ENCODE assay signal across 8 mouse cellular contexts in the genomic region with DNA sequence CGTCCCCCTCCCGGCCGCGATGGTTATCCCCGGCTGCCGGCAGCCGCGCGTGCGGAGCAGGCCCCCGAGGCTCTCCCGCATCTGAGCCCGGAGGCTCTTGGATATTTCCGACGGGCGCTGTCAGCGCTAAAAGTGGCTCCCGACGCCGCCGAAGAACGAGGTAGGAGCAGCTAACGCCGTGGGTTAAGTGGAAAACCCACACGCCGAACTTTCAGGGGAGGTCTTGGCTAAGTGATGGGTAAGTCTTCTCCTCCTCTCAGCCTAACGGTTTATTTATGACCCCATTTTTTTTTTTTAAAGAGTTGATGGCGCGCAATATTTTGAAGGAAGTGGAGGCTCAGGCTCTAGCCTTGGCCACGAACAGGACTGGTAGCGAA. TPM values are rescaled to one million over a fixed set of nuclear protein-coding genes. Genes with fewer than 3 reads are reported as not detected.
A peak's percentile ranks its signal among the peaks of the same experiment; 100 is the strongest.
DNase-seq lines count a peak whose midpoint lies in the region; ATAC-seq lines count a peak whose summit lies in the region.

No protein-coding gene starts in this region.

- H3K27ac ChIP-seq in kidney, embryonic 16.5 days (ENCODE audit: low read length) = peak overlapping the region; percentile 41; the same call in 1 of the 2 replicates
- H3K27ac ChIP-seq in brown adipose tissue, adult 24 weeks (replicated peaks; ENCODE audit: low read depth, low read length) = no peak overlapping the region
- peak overlapping the region; percentile 62 for H3K27ac ChIP-seq in hindbrain, embryonic 15.5 days (replicated peaks)
- H3K27ac ChIP-seq in midbrain, embryonic 15.5 days = peak overlapping the region; percentile 32; the same call in 1 of the 2 replicates

- no peaks in the 10 kb centered on the region for H3K27me3 ChIP-seq in kidney, embryonic 16.5 days (ENCODE audit: insufficient read depth, low read length)
- no peaks in the 10 kb centered on the region for H3K27me3 ChIP-seq in hindbrain, embryonic 15.5 days
- no peaks in the 10 kb centered on the region for H3K27me3 ChIP-seq in midbrain, embryonic 15.5 days (replicated peaks)

- peaks cover 17% of the 10 kb centered on the region for H3K36me3 ChIP-seq in kidney, embryonic 16.5 days (ENCODE audit: insufficient read depth, low read length)
- peaks cover 14% of the 10 kb centered on the region for H3K36me3 ChIP-seq in hindbrain, embryonic 15.5 days
- peaks cover 10% of the 10 kb centered on the region for H3K36me3 ChIP-seq in midbrain, embryonic 15.5 days (replicated peaks)

- DNase-seq in kidney, adult 11 months = no peak
- no peak for DNase-seq in adrenal gland, adult (ENCODE audit: inconsistent age in 2 of 2, low spot score in 1 of 2)
- no peak for DNase-seq in gastrocnemius, adult 18-20 months (ENCODE audit: low spot score)
- no peak for DNase-seq in left cerebral cortex, adult 11 months (ENCODE audit: low spot score)

- under 1% methylated on average over 31 of the region's 31 CpGs for WGBS in kidney, embryonic 16.5 days
- WGBS in hindbrain, embryonic 15.5 days = under 1% methylated on average over 31 of the region's 31 CpGs
- under 1% methylated on average over 31 of the region's 31 CpGs for WGBS in midbrain, embryonic 15.5 days

- H3K9me3 ChIP-seq in kidney, embryonic 16.5 days (ENCODE audit: low read length) = no peaks in the 10 kb centered on the region
- H3K9me3 ChIP-seq in hindbrain, embryonic 15.5 days = no peaks in the 10 kb centered on the region
- H3K9me3 ChIP-seq in midbrain, embryonic 15.5 days = no peaks in the 10 kb centered on the region

- H3K4me1 ChIP-seq in kidney, embryonic 16.5 days (ENCODE audit: insufficient read depth, low read length) = peaks cover 29% of the 10 kb centered on the region
- peaks cover 5% of the 10 kb centered on the region for H3K4me1 ChIP-seq in brown adipose tissue, adult 24 weeks (ENCODE audit: control insufficient read depth, insufficient read depth, insufficient read length, low read length)
- peaks cover 41% of the 10 kb centered on the region for H3K4me1 ChIP-seq in hindbrain, embryonic 15.5 days (replicated peaks)
- peaks cover 34% of the 10 kb centered on the region for H3K4me1 ChIP-seq in midbrain, embryonic 15.5 days

- no peak for ATAC-seq in kidney, embryonic 16.5 days (ENCODE audit: low FRiP score, low TSS enrichment)
- peak; percentile 40; the same call in 1 of the 2 replicates for ATAC-seq in hindbrain, embryonic 15.5 days (ENCODE audit: low FRiP score, low read depth)
- ATAC-seq in midbrain, embryonic 15.5 days (replicated peaks) = no peak

- peak overlapping the region; percentile 81 for H3K9ac ChIP-seq in kidney, embryonic 16.5 days (replicated peaks; ENCODE audit: low read length)
- H3K9ac ChIP-seq in hindbrain, embryonic 15.5 days = peak overlapping the region; percentile 77
- H3K9ac ChIP-seq in midbrain, embryonic 15.5 days = peak overlapping the region; percentile 45

- peak overlapping the region; percentile 90 for H3K4me3 ChIP-seq in kidney, embryonic 16.5 days (ENCODE audit: low read length)
- H3K4me3 ChIP-seq in brown adipose tissue, adult 24 weeks (ENCODE audit: insufficient read depth, low read depth, low read length) = peak overlapping the region; percentile 94
- peak overlapping the region; percentile 92 for H3K4me3 ChIP-seq in hindbrain, embryonic 15.5 days
- H3K4me3 ChIP-seq in midbrain, embryonic 15.5 days = peak overlapping the region; percentile 53

- H3K4me2 ChIP-seq in kidney, embryonic 16.5 days (replicated peaks; ENCODE audit: low read depth, low read length) = peak overlapping the region; percentile 98
- H3K4me2 ChIP-seq in hindbrain, embryonic 15.5 days = peak overlapping the region; percentile 96
- peak overlapping the region; percentile 97 for H3K4me2 ChIP-seq in midbrain, embryonic 15.5 days

RNA-seq across cellular contexts. Expression of a gene that starts 0.4 kb away (rescaled TPM):
- 40.6 and 41.9 TPM in 2 replicates for polyA plus RNA-seq in kidney, embryonic 16.5 days (2015; fragmentation: Nextera tagmentation; extraction: Ambion mirVana)
- 4.8 and 5.5 TPM in 2 replicates for polyA plus RNA-seq in brown adipose tissue, adult 24 weeks (2012; ENCODE audit: insufficient read depth, insufficient read length, missing spikeins)
- 29.4 and 29.8 TPM in 2 replicates for polyA plus RNA-seq in hindbrain, embryonic 15.5 days (2015; fragmentation: Nextera tagmentation; extraction: Ambion mirVana)
- polyA plus RNA-seq in midbrain, embryonic 15.5 days (2015; fragmentation: Nextera tagmentation; extraction: Ambion mirVana) = 28.7 and 31.8 TPM in 2 replicates
- total RNA-seq in gastrocnemius, adult 18-20 months (2021) = 1 to 10 TPM; 9.0 to 9.4 TPM

RNA-seq across cellular contexts. Expression of a gene that starts 0.4 kb away (rescaled TPM):
- 112 and 119 TPM in 2 replicates for polyA plus RNA-seq in kidney, embryonic 16.5 days (2015; fragmentation: Nextera tagmentation; extraction: Ambion mirVana)
- polyA plus RNA-seq in brown adipose tissue, adult 24 weeks (2012; ENCODE audit: insufficient read depth, insufficient read length, missing spikeins) = 58.8 and 101 TPM in 2 replicates
- 75.6 and 81.8 TPM in 2 replicates for polyA plus RNA-seq in hindbrain, embryonic 15.5 days (2015; fragmentation: Nextera tagmentation; extraction: Ambion mirVana)
- 61.6 and 68.7 TPM in 2 replicates for polyA plus RNA-seq in midbrain, embryonic 15.5 days (2015; fragmentation: Nextera tagmentation; extraction: Ambion mirVana)
- 10 to 100 TPM; 29.5 to 32.1 TPM for total RNA-seq in gastrocnemius, adult 18-20 months (2021)

RNA-seq across cellular contexts. Expression of a gene that starts 12.4 kb away (rescaled TPM):
- 21.1 and 21.3 TPM in 2 replicates for polyA plus RNA-seq in kidney, embryonic 16.5 days (2015; fragmentation: Nextera tagmentation; extraction: Ambion mirVana)
- 16.3 and 27.9 TPM in 2 replicates for polyA plus RNA-seq in brown adipose tissue, adult 24 weeks (2012; ENCODE audit: insufficient read depth, insufficient read length, missing spikeins)
- polyA plus RNA-seq in hindbrain, embryonic 15.5 days (2015; fragmentation: Nextera tagmentation; extraction: Ambion mirVana) = 0.26 and 0.39 TPM in 2 replicates
- polyA plus RNA-seq in midbrain, embryonic 15.5 days (2015; fragmentation: Nextera tagmentation; extraction: Ambion mirVana) = 0.25 and 0.66 TPM in 2 replicates
- total RNA-seq in gastrocnemius, adult 18-20 months (2021) = not detected

RNA-seq across cellular contexts. Expression of a gene that starts 15.4 kb away (rescaled TPM):
- 0.41 and 0.45 TPM in 2 replicates for polyA plus RNA-seq in kidney, embryonic 16.5 days (2015; fragmentation: Nextera tagmentation; extraction: Ambion mirVana)
- not detected in 2 replicates for polyA plus RNA-seq in brown adipose tissue, adult 24 weeks (2012; ENCODE audit: insufficient read depth, insufficient read length, missing spikeins)
- polyA plus RNA-seq in hindbrain, embryonic 15.5 days (2015; fragmentation: Nextera tagmentation; extraction: Ambion mirVana) = 0.54 and 0.84 TPM in 2 replicates
- 0.67 and 0.70 TPM in 2 replicates for polyA plus RNA-seq in midbrain, embryonic 15.5 days (2015; fragmentation: Nextera tagmentation; extraction: Ambion mirVana)
- total RNA-seq in gastrocnemius, adult 18-20 months (2021) = not detected

RNA-seq across cellular contexts. Expression of a gene that starts 19.9 kb away (rescaled TPM):
- polyA plus RNA-seq in kidney, embryonic 16.5 days (2015; fragmentation: Nextera tagmentation; extraction: Ambion mirVana) = 0.54 and 0.92 TPM in 2 replicates
- not detected in 2 replicates for polyA plus RNA-seq in brown adipose tissue, adult 24 weeks (2012; ENCODE audit: insufficient read depth, insufficient read length, missing spikeins)
- 0.91 and 0.93 TPM in 2 replicates for polyA plus RNA-seq in hindbrain, embryonic 15.5 days (2015; fragmentation: Nextera tagmentation; extraction: Ambion mirVana)
- 0.41 and 0.59 TPM in 2 replicates for polyA plus RNA-seq in midbrain, embryonic 15.5 days (2015; fragmentation: Nextera tagmentation; extraction: Ambion mirVana)
- under 1 TPM; 0.16 to 0.17 TPM for total RNA-seq in gastrocnemius, adult 18-20 months (2021)

Comparison
In these comparisons a context has a peak if more than half of its experiments do, and no peak if none do; other contexts are left out.
1. RNA of a gene that starts 12.4 kb away (polyA plus RNA-seq): 21.1 to 21.3 TPM in kidney, embryonic 16.5 days and 16.3 to 27.9 TPM in brown adipose tissue, adult 24 weeks; 0.26 to 0.39 TPM in hindbrain, embryonic 15.5 days and 0.25 to 0.66 TPM in midbrain, embryonic 15.5 days; every median in the first group is over 10 times any median in the second.
2. Peak in every context shown above with its lines, with median percentiles within 50 percentile points of each other: H3K4me2 ChIP-seq, H3K4me3 ChIP-seq and H3K9ac ChIP-seq.